Comparison of ENCODE assay signal across 5 mouse cellular contexts in the genomic region with DNA sequence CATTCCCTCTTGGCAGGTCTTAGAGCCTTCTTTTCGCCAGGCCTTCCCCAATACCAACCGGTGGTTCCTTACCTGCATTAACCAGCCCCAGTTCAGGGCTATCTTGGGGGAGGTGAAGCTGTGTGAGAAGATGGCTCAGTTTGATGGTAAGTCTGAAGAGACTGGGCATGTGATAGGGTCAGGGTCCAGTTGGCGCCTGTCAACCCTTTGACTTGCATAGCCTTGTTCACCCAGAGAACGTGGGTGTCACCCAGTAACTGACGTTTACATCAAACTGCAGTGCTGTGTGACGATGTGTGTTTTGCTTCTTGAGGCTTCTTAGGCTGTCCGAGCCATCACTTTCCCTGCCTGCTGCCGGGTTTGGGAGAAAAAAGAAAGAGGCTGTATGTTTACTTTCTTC. TPM values are rescaled to one million over a fixed set of nuclear protein-coding genes. Genes with fewer than 3 reads are reported as not detected.
DNase-seq lines count a peak whose midpoint lies in the region; TF ChIP-seq lines count a peak whose summit lies in the region.
"Not testable (repeated sequence)": the region's sequence is repeated elsewhere in the genome, so short reads cannot be mapped to it uniquely, and the experiment has no call there.

No protein-coding gene starts in this region.

- not testable (repeated sequence) for TF ChIP-seq POLR2A in liver, adult 2 months (IDR thresholded peaks at IDR 0.05; ENCODE audit: extremely low read depth, insufficient read depth, low read length); myocyte (IDR thresholded peaks at IDR 0.05; ENCODE audit: insufficient read length, low read depth)

- peak overlapping the region; percentile 24; the same call in 1 of the 2 replicates for H3K4me3 ChIP-seq in E14TG2a.4 (replicated peaks; ENCODE audit: low read length)
- not testable (repeated sequence) for H3K4me3 ChIP-seq in liver, adult 2 months (ENCODE audit: insufficient read depth, low read depth, low read length); myocyte

- 47% methylated on average over 8 of the region's 8 CpGs for WGBS in liver, adult 2 months

- not testable (repeated sequence) for H3K4me2 ChIP-seq in myocyte (ENCODE audit: low read depth)

- not testable (repeated sequence) for H3K27ac ChIP-seq in liver, adult 2 months (replicated peaks; ENCODE audit: insufficient read depth, low read depth, low read length)

- H3K4me1 ChIP-seq in E14TG2a.4 (replicated peaks; ENCODE audit: low read depth, low read length), result peaks cover 90% of the 10 kb centered on the region
- not testable (repeated sequence) for H3K4me1 ChIP-seq in liver, adult 2 months (ENCODE audit: control insufficient read depth, insufficient read depth, low read length)

- DNase-seq in kidney, adult 11 months, result peak; percentile 59
- DNase-seq in kidney, adult 9 months, result peak; percentile 60
- DNase-seq in liver, adult 2 months (ENCODE audit: extremely low read depth, low read depth, low spot score), result peak; percentile 63

- not testable (repeated sequence) for H3K79me2 ChIP-seq in liver, adult 2 months (ENCODE audit: control insufficient read depth, insufficient read depth, low read length)
- H3K79me2 ChIP-seq in myocyte (ENCODE audit: control insufficient read depth, insufficient read depth), result peaks cover 98% of the 10 kb centered on the region

- not testable (repeated sequence) for H3K9me3 ChIP-seq in E14TG2a.4 (ENCODE audit: low read length)

- not testable (repeated sequence) for TF ChIP-seq CTCF in E14TG2a.4 (conservative IDR thresholded peaks at IDR 0.05; ENCODE audit: low read length); liver, adult 2 months (IDR thresholded peaks at IDR 0.05; ENCODE audit: low read depth, low read length)

- not testable (repeated sequence) for H3K27me3 ChIP-seq in E14TG2a.4 (ENCODE audit: insufficient read depth, low read length); liver, adult 2 months (ENCODE audit: control insufficient read depth, insufficient read depth, low read length); myocyte (ENCODE audit: control insufficient read depth, insufficient read depth, insufficient read length)

- not testable (repeated sequence) for H3K9ac ChIP-seq in liver, adult 2 months (ENCODE audit: low read depth, low read length)

- peaks cover 100% of the 10 kb centered on the region for H3K36me3 ChIP-seq in E14TG2a.4 (ENCODE audit: insufficient read depth, low read length)
- H3K36me3 ChIP-seq in liver, adult 2 months (ENCODE audit: control insufficient read depth, insufficient read depth, low read length), result peaks cover 63% of the 10 kb centered on the region
- peaks cover 85% of the 10 kb centered on the region for H3K36me3 ChIP-seq in myocyte (ENCODE audit: control insufficient read depth, insufficient read depth)

- not testable (repeated sequence) for H3ac ChIP-seq in myocyte (ENCODE audit: control insufficient read depth, insufficient read length)

TF ChIP-seq in myocyte, 11 proteins besides CTCF, POLR2A, EP300 and RAD21:
- peak; percentile 26 for TF ChIP-seq POLR2AphosphoS2 (IDR thresholded peaks at IDR 0.05; ENCODE audit: insufficient read length, low read depth)

RNA-seq across cellular contexts. Expression of gene Eef1g, which starts 5.7 kb away (rescaled TPM):
- 101 and 117 TPM in 2 replicates for total RNA-seq in liver, adult 2 months (2014; rRNA removed)
- polyA plus RNA-seq in liver, adult 2 months (2012; rRNA removed), result 99.1 and 107 TPM in 2 replicates
- 896 TPM for polyA plus RNA-seq in myocyte (2012; fragmentation: generic; extraction: Trizol)

RNA-seq across cellular contexts. Expression of gene Ahnak, which starts 16.6 kb away (rescaled TPM):
- total RNA-seq in liver, adult 2 months (2014; rRNA removed), result 10.3 and 10.9 TPM in 2 replicates
- polyA plus RNA-seq in liver, adult 2 months (2012; rRNA removed), result 0.90 and 1.2 TPM in 2 replicates
- polyA plus RNA-seq in myocyte (2012; fragmentation: generic; extraction: Trizol), result 93.3 TPM

RNA-seq across cellular contexts. Expression of gene Tut1, which starts 18.8 kb away (rescaled TPM):
- 6.0 and 6.2 TPM in 2 replicates for total RNA-seq in liver, adult 2 months (2014; rRNA removed)
- polyA plus RNA-seq in liver, adult 2 months (2012; rRNA removed), result 9.6 and 14.6 TPM in 2 replicates
- polyA plus RNA-seq in myocyte (2012; fragmentation: generic; extraction: Trizol), result 24.9 TPM

RNA-seq across cellular contexts. Expression of gene Mta2, which starts 30.8 kb away (rescaled TPM):
- 25.6 and 27.1 TPM in 2 replicates for total RNA-seq in liver, adult 2 months (2014; rRNA removed)
- 11.2 and 12.1 TPM in 2 replicates for polyA plus RNA-seq in liver, adult 2 months (2012; rRNA removed)
- polyA plus RNA-seq in myocyte (2012; fragmentation: generic; extraction: Trizol), result 81.5 TPM

RNA-seq across cellular contexts. Expression of gene Eml3, which starts 43.1 kb away (rescaled TPM):
- total RNA-seq in liver, adult 2 months (2014; rRNA removed), result 7.4 and 7.9 TPM in 2 replicates
- polyA plus RNA-seq in liver, adult 2 months (2012; rRNA removed), result 20.2 and 26.2 TPM in 2 replicates
- 14.7 TPM for polyA plus RNA-seq in myocyte (2012; fragmentation: generic; extraction: Trizol)

Comparison
In these comparisons a context has a peak if more than half of its experiments do, and no peak if none do; other contexts are left out.
1. RNA of gene Ahnak, which starts 16.6 kb away (polyA plus RNA-seq): 93.3 TPM in myocyte (single experiment); 0.90 to 1.2 TPM in liver, adult 2 months; every median in the first group is over 10 times any median in the second.
2. Peak in every context shown above with its lines, with median percentiles within 50 percentile points of each other: DNase-seq.